Mouse (Mus musculus): ENCODE measurements around the gene Clpsl2.

Gene Clpsl2

GRCm38 (mm10) chr17:28549111-28549510, at the start of gene Clpsl2:
Gene Clpsl2, plus strand, starts transcription at chr17:28549411.
- no peak for DNase-seq

GRCm38 (mm10) chr17:28500465-28500864, 48.7 kb upstream of the Clpsl2 start:
- DNase-seq = no peak

DNA sequence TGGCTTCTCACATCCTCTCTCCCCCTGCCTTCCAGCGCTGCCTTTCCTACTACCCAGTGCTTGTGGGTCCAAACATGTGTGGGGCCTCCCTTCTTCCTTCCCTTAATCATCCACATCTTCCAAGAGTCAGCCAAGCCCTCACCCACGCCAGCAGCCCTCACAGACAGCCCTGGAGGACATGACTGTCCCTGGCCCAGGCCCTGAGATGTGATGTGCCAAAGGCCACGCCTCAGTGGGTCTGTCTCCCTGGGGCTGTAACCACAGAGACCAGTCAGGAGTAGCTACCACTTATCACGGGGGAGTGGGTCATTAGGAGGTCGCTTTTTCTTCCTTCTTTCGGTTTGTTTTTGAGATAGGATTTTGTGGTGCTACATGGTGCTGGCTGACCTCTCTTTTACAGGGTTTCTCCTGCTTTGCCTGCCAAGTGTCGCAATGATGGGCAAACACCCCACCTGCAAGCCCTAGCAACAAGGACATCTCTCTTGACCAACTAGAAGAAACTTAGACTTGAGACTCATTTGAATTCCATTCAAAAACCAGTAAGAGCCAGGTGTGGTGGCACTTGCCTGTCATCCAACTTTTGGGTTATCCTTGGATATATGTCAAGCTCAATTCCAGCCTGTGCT, 46.9 kb upstream of the Clpsl2 start:
- no peak for DNase-seq

DNA sequence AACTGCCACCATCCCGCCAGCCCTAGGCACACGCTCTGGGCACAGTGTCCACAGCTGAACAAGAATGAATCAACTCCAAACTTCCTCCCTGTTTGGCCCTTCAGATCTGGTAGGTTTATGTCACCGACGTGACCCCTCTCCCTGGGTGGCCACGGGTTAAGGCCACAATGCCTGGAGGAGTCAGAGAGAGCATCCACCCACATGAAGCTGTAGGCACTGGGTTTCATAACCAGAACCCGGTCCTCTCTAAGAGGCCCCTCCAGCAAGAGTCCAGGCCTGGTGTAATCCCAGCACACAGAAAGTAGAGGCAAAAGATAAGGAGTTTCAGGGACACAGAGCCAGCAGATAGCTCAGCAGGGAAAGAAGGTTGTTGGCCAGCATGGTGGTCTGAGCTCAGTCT, 45.0 kb upstream of the Clpsl2 start:
- no peak for DNase-seq

DNA sequence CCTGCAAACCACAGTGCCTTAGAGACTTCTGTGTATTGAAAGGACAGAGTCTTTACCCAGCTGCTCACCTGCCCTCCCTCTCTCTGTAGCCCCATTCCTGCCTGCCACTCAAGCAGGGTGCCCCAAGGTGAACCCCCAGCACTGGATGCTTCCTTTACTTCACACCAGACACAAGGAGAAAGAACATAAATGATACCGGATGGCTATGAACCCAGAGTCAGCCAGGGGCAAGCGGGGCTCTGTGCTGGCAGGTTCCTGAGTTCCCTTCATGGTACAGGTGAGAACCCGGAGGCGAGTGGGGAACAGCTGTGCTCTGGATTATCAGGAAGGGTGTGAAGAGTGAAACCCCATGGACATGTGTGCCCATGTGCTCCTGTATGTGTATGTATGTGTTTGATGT, 43.6 kb upstream of the Clpsl2 start:
- no peak for DNase-seq

GRCm38 (mm10) chr17:28506895-28507294, 42.3 kb upstream of the Clpsl2 start:
- DNase-seq = no peak

DNA sequence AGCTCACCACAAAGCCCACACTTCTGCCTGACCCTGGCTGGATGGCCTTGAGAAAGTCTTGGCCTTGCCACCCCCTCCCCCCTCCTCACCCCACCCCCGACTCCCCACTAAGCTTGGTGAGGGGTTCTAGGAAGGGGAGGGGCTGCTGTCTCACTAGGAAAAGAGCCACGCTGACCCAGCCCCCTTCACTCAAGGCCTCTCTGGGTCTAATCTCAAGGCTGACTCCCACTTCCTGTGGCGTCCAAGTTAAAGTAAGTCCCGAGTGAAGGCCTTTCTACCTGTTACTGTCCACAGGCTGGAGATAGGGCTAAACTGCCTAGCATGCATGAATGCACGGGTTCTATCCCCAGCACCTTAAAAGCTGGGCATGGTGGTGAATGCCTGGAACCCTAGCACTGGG, 41.7 kb upstream of the Clpsl2 start:
- DNase-seq = no peak

DNA sequence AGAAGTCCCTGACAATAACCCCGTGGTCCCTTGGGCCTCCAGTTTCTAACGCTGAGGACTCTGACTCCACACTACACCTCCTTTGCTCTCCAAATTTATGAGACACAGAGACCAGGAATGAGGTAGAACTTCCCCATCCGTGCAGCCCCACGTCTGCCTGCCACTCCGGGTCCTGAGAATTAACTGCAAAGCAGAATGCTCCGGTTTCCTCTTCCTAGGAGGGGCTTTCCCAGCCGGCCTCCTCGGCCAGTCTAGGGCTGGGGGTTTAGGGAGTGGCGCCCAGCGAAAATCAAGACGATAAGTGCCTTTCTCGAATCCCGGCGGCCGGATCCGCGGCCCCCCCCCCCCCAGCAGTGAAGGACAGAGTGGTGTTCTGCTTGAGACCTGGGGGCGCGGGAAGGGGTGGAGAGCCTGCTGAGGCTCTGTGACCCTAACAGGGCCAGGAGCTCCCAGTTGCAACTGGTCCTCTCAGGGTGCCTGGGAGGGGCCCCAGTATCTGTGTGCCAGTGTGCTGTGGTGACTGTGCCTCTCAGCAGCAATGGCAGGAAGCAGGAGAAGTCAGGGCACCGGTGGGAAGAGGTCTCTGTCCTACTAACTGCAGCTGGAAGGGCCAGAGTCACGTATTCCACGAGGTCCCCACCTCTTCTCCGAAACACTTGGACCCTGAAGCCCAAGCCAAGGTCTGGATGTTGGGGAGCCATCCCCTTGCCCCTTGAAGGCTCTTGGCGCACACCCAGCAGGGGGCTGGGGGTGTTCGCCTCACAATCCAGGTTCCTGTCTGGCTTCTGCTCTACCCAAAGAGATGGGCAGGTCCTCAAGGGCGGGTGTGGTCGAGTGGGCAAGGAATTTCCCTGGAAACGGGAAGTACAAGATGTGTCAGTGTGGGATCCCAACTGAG, 38.5 kb upstream of the Clpsl2 start:
- DNase-seq = no peak

DNA sequence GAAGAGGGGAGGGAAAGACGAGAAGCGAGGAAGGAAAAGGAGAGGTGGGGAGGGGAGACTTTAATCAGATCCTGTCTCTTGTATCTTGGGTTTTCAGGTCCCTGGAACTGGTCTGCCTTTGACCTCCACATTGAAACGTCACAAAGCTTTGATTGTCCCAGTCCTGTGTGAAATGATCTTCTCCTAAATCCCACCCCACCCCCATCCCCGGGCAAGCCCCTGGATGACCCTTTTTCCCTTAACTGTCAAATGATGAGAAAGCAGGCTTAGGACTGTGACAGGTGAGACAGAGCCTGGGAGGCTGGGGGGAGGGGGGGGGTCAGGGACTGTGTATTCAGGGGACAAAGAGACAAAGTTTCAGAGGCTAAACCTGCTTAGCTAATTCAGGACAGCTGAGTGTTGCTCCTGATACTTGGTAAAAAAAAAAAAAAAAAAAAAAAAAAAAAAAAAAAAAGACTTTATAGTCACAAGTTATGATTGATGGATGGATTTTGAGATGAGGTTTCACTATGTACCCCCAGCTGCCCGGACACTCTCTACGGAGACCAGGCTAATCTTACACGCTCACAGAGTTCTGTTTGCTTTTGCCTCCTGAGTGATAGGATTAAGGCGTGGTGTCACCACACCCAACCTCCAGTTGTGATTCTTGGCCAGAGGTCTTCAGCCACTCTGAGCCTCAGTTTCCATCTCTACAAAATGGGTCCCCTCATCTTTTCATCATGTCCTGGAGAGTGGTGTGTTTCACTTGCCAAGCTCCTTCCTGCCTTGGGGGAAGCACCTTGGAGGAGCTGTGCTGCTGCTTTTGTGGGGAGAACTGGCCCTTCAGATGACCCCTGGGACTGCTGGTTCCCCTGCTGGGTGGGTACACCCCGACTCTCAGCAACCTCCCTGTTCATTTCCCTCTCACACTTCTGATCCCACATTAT, 37.3 kb upstream of the Clpsl2 start:
- no peak for DNase-seq

DNA sequence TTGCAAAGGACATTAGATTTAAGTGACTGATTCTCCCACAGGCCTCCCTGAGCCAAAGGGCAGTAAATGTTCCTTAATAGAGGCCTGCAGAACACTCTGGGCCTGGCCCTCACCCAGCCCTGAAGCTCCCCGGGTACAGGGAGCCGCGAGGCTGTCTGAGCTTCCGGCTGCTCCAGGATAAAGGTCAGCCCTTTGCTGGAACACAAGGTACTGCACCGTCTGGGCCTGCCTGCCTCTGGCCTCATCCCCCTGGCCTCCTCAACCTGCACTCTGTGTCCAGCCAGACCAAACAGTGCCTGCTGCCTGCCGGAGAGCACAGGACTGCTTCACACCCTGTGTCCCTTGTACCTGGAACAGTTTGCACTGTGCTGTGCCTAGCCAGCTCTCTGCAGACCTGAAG, 36.5 kb upstream of the Clpsl2 start:
- DNase-seq = no peak

GRCm38 (mm10) chr17:28513337-28513736, 35.9 kb upstream of the Clpsl2 start:
- DNase-seq = no peak

GRCm38 (mm10) chr17:28513844-28514243, 35.4 kb upstream of the Clpsl2 start:
- DNase-seq = no peak

- DNase-seq = no peak
Observed at GRCm38 (mm10) chr17:28514555-28514954, 34.7 kb upstream of the Clpsl2 start.

- DNase-seq = no peak
Observed at GRCm38 (mm10) chr17:28515431-28516341, 33.5 kb upstream of the Clpsl2 start.

- no peak for DNase-seq
Observed at GRCm38 (mm10) chr17:28516881-28517280, 32.3 kb upstream of the Clpsl2 start.

DNA sequence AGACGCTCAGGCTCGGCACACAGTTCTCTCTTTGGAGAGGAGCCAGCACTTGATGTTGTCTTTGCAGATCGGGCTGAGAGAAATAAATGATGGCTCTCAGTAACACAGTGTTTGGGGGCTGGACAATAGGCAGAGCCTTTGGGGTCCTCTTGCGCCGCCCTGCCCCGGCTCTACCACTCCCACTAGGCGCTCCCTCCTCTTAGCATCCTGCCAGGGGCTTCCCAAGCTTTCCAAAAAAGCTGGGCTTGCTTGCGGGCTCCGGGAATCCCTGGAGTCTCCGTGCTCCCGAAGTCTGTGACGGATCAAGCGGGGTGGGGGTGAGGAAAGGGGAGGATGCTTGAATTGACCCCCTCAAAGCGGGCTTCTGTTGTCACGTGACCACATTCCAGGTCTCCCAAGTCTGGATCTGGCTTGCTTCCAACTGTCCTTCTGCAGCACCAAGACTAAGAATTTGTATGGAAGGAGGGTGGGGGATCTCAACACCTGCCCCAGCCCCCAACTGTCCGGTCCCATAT, 31.7 kb upstream of the Clpsl2 start, which contains the start of gene Fkbp5:
Gene Fkbp5, minus strand, starts transcription at position 87 of the 515 bp plus-strand sequence.
- peak in 1 of 2 experiments; percentile 61 for DNase-seq

GRCm38 (mm10) chr17:28517956-28518614, 31.1 kb upstream of the Clpsl2 start:
- DNase-seq = peak; percentile 83 to 84

DNA sequence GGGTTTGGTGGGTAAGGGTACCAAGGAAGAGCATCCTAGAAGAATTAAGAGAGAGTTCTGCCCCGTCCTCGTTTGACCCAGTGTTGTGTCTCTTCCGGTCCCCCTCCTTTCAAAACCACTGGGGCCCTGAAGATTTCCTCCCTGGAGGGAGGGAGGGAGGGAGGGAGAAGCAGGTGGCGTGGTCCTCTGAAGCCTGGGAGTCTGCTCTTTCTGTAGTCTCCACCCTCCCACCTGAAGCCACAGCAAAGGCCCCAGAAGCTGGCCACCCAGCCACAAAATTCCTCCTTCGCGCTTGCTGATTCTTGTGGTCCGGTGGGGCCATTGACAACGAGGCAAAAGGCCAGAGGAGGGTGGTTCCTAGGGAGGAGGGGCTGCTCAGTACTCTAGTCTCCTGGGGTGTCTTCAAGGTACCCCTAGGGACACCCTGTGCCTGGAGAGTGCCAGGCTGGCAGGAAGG, 30.6 kb upstream of the Clpsl2 start:
- DNase-seq = no peak

DNA sequence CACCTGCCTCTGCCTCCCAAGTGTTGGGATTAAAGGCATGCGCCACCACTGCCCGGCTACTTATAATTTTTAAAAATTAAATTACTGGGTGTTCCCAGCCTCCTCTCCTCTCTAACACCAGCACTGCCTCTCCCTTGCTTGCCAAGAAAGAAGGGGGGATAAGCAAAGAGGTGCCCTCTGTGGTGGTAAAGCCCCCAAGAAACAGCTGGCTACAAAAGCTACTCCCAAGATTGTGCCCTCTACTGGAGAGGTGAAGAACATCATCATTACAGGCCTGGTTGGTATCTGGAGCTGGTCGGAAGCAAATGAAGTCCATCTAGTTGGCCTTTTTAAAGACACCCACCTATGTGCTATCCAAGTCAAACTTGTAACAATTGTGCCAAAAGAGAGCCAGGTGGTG, 29.4 kb upstream of the Clpsl2 start:
- DNase-seq = no peak

DNA sequence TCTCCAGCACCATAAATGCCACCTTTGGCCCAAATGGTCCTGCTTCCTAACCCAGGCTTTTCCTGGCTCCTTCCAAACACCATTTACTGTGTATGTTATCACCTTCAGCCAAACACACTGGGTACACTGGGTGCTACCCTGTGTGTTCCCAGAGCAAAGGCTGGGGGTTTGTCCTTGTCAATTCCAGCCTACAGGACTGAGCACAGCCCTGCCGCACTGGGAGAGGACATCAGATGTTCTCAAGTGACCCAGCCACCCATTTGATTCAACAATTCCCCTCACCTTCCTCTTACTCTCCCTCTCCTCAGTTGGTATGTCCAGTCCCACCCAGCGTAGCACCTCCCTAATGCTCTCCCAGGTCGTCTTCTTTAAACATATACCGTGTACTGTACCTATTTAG, 28.6 kb upstream of the Clpsl2 start:
- no peak for DNase-seq
